Mouse (Mus musculus) forebrain, embryonic 15.5 days (tissue): ENCODE measurements around the gene Limd1. TPM values are rescaled to one million over a fixed set of nuclear protein-coding genes. Genes with fewer than 3 reads are reported as not detected.
"Not testable (repeated sequence)": the region's sequence is repeated elsewhere in the genome, so short reads cannot be mapped to it uniquely, and the experiment has no call there.

ENCODE experiments used
- ATAC-seq: fragments of 200-750 bp; cut with Nextera tagmentation; replicated peaks from 2 replicates; pipeline ENCODE4 v1.8.0; 2017; ENCODE audit warnings: mild to moderate bottlenecking, moderate TSS enrichment, moderate library complexity
- H3K27ac ChIP-seq: fragments of 300-500 bp; sonication (generic); replicated peaks from 2 replicates; pipeline ENCODE4 v1.5.1; 2015; ENCODE audit warnings: mild to moderate bottlenecking, inconsistent platforms
- H3K27me3 ChIP-seq: fragments of 300-500 bp; sonication (generic); 2 replicates; pipeline ENCODE4 v1.6.1; 2015; ENCODE audit warnings: inconsistent platforms
- H3K36me3 ChIP-seq: fragments of 300-500 bp; sonication (generic); 2 replicates; pipeline ENCODE4 v1.6.1; 2015; ENCODE audit warnings: mild to moderate bottlenecking, inconsistent platforms
- H3K4me1 ChIP-seq: fragments of 300-500 bp; sonication (generic); 2 replicates; pipeline ENCODE4 v1.6.1; 2015; ENCODE audit warnings: inconsistent platforms
- H3K4me2 ChIP-seq: fragments of 300-500 bp; sonication (generic); replicated peaks from 2 replicates; pipeline ENCODE4 v1.6.1; 2015; ENCODE audit warnings: mild to moderate bottlenecking, inconsistent platforms
- H3K4me3 ChIP-seq: fragments of 300-500 bp; sonication (generic); 2 replicates; pipeline ENCODE4 v1.5.1; 2015; ENCODE audit warnings: mild to moderate bottlenecking, inconsistent platforms
- H3K9ac ChIP-seq: fragments of 300-500 bp; sonication (generic); replicated peaks from 2 replicates; pipeline ENCODE4 v1.6.1; 2015; ENCODE audit warnings: mild to moderate bottlenecking, inconsistent platforms
- H3K9me3 ChIP-seq: fragments of 300-500 bp; sonication (generic); 2 replicates; pipeline ENCODE4 v1.6.1; 2016; ENCODE audit warnings: inconsistent platforms
- WGBS: fragments of 180-500 bp; shearing (Covaris S2); methylation state at CpG from one replicate; pipeline ENCODE4 v1.1.7; 2015; ENCODE audit warnings: mixed read lengths; 5-methylcytosine and 5-hydroxymethylcytosine counted together
- polyA plus RNA-seq: library from polyadenylated mRNA; unstranded; fragments of >200 nt; fragmentation: Nextera tagmentation; extraction: Ambion mirVana; gene quantifications from 2 replicates; pipeline ENCODE4 v1.2.1, GENCODE M21; 2015

The Limd1 gene
- polyA plus RNA-seq, result 18.0 and 19.8 TPM in 2 replicates

- Histone ChIP-seq H3K4me1 (peaks cover 29% of the 10 kb centered on the region), H3K36me3 (no peaks in the 10 kb centered on the region), H3K9ac (peak within 1 kb of the TSS; percentile 59), H3K4me2 (peak within 1 kb of the TSS; percentile 61), H3K9me3 (no peaks in the 10 kb centered on the region), H3K4me3 (peak within 1 kb of the TSS; percentile 75), H3K27me3 (no peaks in the 10 kb centered on the region), H3K27ac (0 out of 2 replicates have a peak within 1 kb of the TSS, but pooled peaks have one; percentile 21)
- ATAC-seq, result peak; percentile 80
- 2% methylated on average over 51 of the region's 57 CpGs for WGBS
Measured at GRCm38 (mm10) chr9:123478586-123479195, at the start of gene Limd1. Gene Limd1, plus strand, starts transcription at chr9:123478706.

DNA sequence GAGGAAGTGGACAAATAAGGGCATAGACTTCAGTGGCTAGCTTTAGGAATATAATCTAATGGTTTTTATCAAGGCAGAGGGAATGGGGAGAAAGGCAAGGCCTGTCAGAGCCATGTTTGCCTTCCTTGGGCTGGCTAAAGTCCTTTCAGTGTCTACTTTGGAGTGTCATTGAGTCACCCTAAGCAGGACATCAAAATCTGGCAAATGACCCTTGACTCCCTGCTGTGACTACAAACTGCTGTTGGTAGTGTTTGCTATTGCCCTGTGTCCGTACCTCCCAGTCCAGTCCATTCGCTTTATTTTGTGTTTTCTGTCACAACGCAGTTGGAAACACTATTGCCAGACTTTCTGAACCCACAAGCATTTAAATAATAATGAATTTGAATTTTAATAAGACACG is 48.6 kb upstream of the Limd1 start:
- Histone ChIP-seq H3K9ac (no peak overlapping the region), H3K27ac (no peak overlapping the region), H3K36me3 (peaks cover 4% of the 10 kb centered on the region; the same call in 1 of the 2 replicates), H3K27me3 (no peaks in the 10 kb centered on the region), H3K4me3 (no peak overlapping the region), H3K4me1 (no peaks in the 10 kb centered on the region), H3K9me3 (no peaks in the 10 kb centered on the region), H3K4me2 (no peak overlapping the region)
- no peak for ATAC-seq
- 82% methylated on average over 4 of the region's 4 CpGs for WGBS

DNA sequence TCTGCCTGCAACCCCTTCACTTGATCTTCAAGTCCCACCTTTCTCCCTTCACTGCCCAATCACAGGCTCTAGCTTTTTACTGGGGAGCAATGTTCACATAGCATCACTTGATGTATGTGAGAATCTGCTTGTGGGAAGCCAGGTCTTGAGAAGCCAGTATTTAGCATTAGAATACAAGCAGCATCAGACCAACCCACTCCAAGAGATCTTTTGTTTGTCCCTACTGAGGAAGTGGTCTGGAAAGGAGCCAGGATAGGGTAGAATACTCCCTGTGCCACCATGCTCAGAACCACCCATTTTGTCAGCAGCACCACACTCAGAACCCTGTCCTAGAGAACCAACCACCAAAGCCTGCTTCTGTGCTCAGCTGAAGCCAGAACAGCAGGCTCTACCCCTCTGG is 47.5 kb upstream of the Limd1 start:
- Histone ChIP-seq H3K4me2 (no peak overlapping the region), H3K9me3 (no peaks in the 10 kb centered on the region), H3K27ac (no peak overlapping the region), H3K27me3 (no peaks in the 10 kb centered on the region), H3K9ac (no peak overlapping the region), H3K4me1 (no peaks in the 10 kb centered on the region), H3K36me3 (peaks cover 4% of the 10 kb centered on the region; the same call in 1 of the 2 replicates), H3K4me3 (no peak overlapping the region)
- ATAC-seq, result no peak

DNA sequence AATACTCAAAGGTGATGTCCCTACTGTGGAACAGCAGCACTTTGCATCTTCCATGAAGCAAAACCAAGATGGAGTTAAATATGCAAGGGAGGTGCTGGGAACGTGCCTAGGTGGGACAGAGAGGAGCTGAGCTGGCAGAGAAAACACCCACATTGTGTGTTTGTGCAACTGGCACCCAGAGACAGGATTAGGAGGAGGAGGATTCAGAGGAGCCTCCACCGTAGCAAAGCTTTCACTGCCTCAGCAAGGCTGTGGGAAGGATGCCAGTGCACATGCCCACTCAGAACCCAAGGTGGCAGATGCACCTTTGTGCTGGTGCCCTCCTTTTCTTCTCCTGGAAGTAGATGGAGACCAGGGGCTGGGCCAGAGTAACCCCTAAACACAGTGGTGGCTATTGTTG is 40.3 kb upstream of the Limd1 start:
- H3K36me3 ChIP-seq, result peaks cover 10% of the 10 kb centered on the region
- no peaks in the 10 kb centered on the region for H3K4me1 ChIP-seq
- 63% methylated on average over 2 of the region's 2 CpGs for WGBS
- no peaks in the 10 kb centered on the region for H3K27me3 ChIP-seq
- no peak overlapping the region for H3K4me3 ChIP-seq
- H3K9ac ChIP-seq, result no peak overlapping the region
- H3K27ac ChIP-seq, result no peak overlapping the region
- no peak overlapping the region for H3K4me2 ChIP-seq
- no peak for ATAC-seq
- H3K9me3 ChIP-seq, result no peaks in the 10 kb centered on the region

GRCm38 (mm10) chr9:123440230-123441058 is 38.1 kb upstream of the Limd1 start:
- WGBS, result 54% methylated on average over 5 of the region's 5 CpGs
- Histone ChIP-seq H3K9ac (no peak overlapping the region), H3K4me3 (no peak overlapping the region), H3K4me1 (no peaks in the 10 kb centered on the region), H3K27me3 (no peaks in the 10 kb centered on the region), H3K27ac (no peak overlapping the region), H3K9me3 (no peaks in the 10 kb centered on the region), H3K36me3 (peaks cover 14% of the 10 kb centered on the region), H3K4me2 (no peak overlapping the region)
- ATAC-seq, result no peak

GRCm38 (mm10) chr9:123447101-123447500 is 31.4 kb upstream of the Limd1 start:
- not testable (repeated sequence) for H3K4me3 ChIP-seq
- 93% methylated on average over 3 of the region's 3 CpGs for WGBS

GRCm38 (mm10) chr9:123448594-123448993 is 29.9 kb upstream of the Limd1 start:
- no peak overlapping the region for H3K27ac ChIP-seq
- no peaks in the 10 kb centered on the region for H3K27me3 ChIP-seq
- no peaks in the 10 kb centered on the region for H3K36me3 ChIP-seq
- H3K4me1 ChIP-seq, result no peaks in the 10 kb centered on the region
- ATAC-seq, result no peak
- H3K4me3 ChIP-seq, result no peak overlapping the region
- no peaks in the 10 kb centered on the region for H3K9me3 ChIP-seq
- no peak overlapping the region for H3K9ac ChIP-seq
- no peak overlapping the region for H3K4me2 ChIP-seq

More at GRCm38 (mm10) chr9:123447101-123447500, 31.4 kb upstream of the Limd1 start:
- not testable (repeated sequence) for H3K9ac ChIP-seq, H3K4me1 ChIP-seq, H3K27ac ChIP-seq, ATAC-seq, H3K4me2 ChIP-seq, H3K27me3 ChIP-seq, H3K9me3 ChIP-seq, H3K36me3 ChIP-seq

DNA sequence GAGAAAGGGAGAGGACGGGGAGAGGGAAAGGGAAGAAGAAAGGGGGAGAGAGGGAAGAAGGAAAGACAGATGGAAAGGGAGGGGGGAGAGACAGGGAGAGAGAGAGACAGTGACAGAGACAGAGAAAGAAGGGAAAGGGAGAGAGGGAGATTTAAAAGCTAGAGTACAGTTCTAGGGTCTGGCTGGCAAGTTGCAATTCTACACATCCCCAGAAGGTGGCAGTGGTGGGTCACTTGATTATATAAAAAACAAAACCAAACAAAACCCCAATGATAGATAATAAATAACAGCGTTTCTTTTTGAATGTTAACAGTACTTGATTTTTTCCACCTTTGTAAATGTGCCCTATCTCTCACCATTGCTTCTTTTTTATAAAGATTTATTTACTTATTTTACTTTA is 28.3 kb upstream of the Limd1 start:
- no peak for ATAC-seq
- Histone ChIP-seq H3K27ac (no peak overlapping the region), H3K4me2 (no peak overlapping the region), H3K4me1 (no peaks in the 10 kb centered on the region), H3K4me3 (no peak overlapping the region), H3K36me3 (0 out of 2 replicates have a peak, but pooled peaks cover 2% of the 10 kb centered on the region), H3K9me3 (no peaks in the 10 kb centered on the region), H3K9ac (no peak overlapping the region), H3K27me3 (no peaks in the 10 kb centered on the region)
- WGBS, result 56% methylated on average over 2 of the region's 2 CpGs

DNA sequence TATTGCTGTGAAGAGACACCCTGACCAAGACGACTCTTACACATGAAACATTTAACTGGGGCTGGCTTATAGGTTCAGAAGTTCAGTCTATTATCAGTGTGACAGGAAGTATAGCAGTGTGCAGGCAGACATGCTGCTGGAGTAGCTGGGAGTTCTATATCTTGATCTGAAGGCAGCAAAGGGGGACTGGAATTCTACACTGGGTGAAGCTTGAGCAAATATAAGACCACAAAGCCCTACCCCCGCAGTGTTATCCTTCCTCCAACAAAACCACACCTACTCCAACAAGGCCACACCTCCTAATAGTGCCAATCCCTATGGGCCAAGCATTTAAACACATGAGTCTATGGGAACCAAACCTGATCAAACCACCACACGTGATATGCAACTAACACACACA is 26.7 kb upstream of the Limd1 start:
- Histone ChIP-seq H3K4me3 (no peak overlapping the region), H3K9ac (no peak overlapping the region), H3K27ac (no peak overlapping the region), H3K9me3 (no peaks in the 10 kb centered on the region), H3K4me2 (no peak overlapping the region), H3K36me3 (0 out of 2 replicates have a peak, but pooled peaks cover 2% of the 10 kb centered on the region), H3K27me3 (no peaks in the 10 kb centered on the region), H3K4me1 (no peaks in the 10 kb centered on the region)
- WGBS, result 81% methylated on average over 3 of the region's 3 CpGs
- no peak for ATAC-seq

DNA sequence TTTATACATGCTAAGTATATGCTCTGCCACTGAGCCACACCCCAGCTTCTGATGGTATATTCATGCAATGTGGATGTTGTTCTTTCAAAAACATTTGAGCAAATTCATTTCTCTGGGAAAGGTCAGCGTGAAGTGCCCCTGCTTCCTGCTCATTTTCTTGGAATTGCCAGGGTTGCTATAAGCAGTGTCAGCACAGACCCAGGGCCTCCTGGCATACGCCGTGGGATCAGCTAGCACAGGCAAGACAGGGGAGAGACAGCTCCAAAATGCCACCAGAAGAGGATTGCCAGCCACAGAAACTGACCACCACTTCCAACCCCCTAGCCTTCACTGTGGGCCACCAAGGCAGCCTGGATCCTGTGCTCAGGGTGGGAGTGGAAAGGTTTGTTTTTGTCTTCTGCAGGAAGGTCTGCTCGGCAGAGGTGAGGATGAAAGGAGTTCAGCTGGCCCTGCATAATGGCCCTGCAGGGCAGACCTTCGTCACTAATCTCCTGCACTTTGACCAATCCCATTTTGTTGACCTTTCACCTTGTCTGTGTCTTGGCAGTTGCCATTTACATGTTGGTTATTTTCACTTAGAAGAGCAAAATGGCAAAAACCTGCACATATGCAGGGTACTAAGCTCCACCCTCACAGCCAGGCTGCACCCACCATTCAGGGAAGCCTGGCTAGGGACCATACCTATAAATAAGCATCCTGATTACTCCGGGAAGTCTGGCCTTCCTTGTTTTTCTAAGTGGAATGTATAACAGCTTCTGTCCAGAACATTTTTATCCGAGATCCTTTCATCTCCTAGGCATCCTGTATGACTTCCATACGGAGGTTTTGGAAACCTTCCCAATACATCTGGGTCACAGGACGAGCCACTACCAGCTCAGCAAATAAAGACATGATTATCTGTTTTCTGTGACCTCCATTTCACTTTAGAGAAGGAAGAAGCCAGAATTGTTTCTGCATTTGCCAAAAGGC is 21.6 kb upstream of the Limd1 start:
- ATAC-seq, result no peak
- WGBS, result 61% methylated on average over 9 of the region's 9 CpGs
- H3K27ac ChIP-seq, result no peak overlapping the region

DNA sequence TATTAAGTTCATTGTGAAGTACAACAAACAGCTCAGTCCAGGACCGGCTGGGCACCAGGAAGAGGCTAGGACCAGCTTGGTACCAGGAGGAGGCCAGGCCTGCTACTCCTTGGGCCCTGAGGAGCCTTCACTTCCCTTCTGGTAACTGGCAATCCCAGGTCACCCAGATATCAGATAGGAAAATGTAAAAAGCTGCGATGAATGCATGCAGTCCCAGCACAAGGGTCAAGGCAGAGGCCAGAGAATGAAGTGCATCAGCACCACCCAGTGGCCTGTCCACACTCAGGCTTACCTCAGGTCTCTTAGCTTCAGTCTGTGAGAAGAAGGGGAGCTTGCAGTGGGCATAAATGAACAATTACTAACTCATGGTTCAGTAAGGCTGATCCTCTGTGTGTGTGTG is 20.9 kb upstream of the Limd1 start:
- Histone ChIP-seq H3K9ac (no peak overlapping the region), H3K27ac (no peak overlapping the region), H3K4me3 (no peak overlapping the region), H3K9me3 (peaks cover 3% of the 10 kb centered on the region), H3K27me3 (no peaks in the 10 kb centered on the region), H3K4me1 (no peaks in the 10 kb centered on the region), H3K36me3 (0 out of 2 replicates have a peak, but pooled peaks cover 5% of the 10 kb centered on the region), H3K4me2 (no peak overlapping the region)
- no peak for ATAC-seq
- 62% methylated on average over 2 of the region's 2 CpGs for WGBS

More for the DNA sequence above, 21.6 kb upstream of the Limd1 start:
- Histone ChIP-seq H3K4me1 (no peaks in the 10 kb centered on the region), H3K9me3 (peaks cover 3% of the 10 kb centered on the region), H3K9ac (no peak overlapping the region), H3K4me3 (no peak overlapping the region), H3K4me2 (no peak overlapping the region), H3K27me3 (no peaks in the 10 kb centered on the region), H3K36me3 (0 out of 2 replicates have a peak, but pooled peaks cover 5% of the 10 kb centered on the region)
